Mouse (Mus musculus): ENCODE data around the gene Traf3ip2.

The Traf3ip2 gene

GRCm38 (mm10) chr10:39631627-39632026 is 18.9 kb downstream of the Traf3ip2 start:
- DNase-seq (ENCODE audit: low spot score in 2 of 2), result no peak

GRCm38 (mm10) chr10:39633379-39633778 is 20.6 kb downstream of the Traf3ip2 start:
- DNase-seq (ENCODE audit: low spot score in 2 of 2), result no peak

DNA sequence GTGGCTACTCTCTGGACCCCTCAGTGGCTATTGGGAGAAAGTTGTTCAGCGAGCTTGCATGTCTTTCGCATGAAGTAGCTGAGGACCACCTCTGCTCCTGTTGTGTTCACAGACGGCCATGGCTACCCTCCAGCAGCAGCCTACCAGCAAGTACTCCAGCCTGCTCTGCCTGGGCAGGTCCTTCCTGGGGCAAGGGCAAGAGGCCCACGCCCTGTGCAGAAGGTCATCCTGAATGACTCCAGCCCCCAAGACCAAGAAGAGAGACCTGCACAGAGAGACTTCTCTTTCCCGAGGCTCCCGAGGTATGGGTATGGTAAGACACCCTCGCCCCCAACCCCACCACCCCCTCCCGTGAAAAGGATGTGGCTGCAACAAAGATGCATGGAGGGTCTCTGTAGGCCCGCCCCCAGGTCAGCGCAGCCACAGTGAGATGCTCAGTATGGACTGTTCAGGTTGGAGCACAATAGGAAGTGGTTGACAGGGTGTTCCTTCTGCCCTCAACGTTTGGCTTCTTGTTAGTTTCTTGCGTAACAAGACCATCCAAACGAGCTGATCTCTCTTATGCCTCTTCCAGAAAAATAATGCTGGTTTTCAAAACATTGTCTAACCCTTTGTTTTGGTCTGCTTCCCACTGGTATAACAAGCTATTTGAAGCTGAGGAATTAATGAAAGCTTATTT is 21.8 kb downstream of the Traf3ip2 start:
- DNase-seq (ENCODE audit: low spot score in 2 of 2), result no peak

- no peak for DNase-seq (ENCODE audit: low spot score in 2 of 2)
Measured at GRCm38 (mm10) chr10:39638862-39639261, 26.1 kb downstream of the Traf3ip2 start.

DNA sequence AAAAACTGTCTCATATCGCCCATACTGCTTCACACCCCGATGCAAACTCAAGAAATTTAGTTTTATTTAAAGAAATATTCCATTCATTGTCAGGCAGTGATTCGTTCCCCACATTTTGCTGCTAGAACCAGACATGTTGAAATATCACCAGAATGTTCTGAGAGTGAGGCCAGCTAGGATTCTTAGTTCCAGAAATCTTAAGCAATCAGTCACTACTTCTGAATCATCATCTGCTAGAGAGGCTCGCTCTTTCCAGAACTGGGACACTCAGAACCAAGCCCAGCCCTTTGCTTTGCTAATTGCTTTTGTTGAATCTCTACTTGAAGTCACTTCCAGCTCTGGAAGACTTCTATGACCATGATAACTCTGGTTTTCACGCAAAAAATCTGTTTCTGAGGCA is 27.0 kb downstream of the Traf3ip2 start:
- no peak for DNase-seq (ENCODE audit: low spot score in 2 of 2)

GRCm38 (mm10) chr10:39640817-39641226 is 28.1 kb downstream of the Traf3ip2 start:
- no peak for DNase-seq (ENCODE audit: low spot score in 2 of 2)

DNA sequence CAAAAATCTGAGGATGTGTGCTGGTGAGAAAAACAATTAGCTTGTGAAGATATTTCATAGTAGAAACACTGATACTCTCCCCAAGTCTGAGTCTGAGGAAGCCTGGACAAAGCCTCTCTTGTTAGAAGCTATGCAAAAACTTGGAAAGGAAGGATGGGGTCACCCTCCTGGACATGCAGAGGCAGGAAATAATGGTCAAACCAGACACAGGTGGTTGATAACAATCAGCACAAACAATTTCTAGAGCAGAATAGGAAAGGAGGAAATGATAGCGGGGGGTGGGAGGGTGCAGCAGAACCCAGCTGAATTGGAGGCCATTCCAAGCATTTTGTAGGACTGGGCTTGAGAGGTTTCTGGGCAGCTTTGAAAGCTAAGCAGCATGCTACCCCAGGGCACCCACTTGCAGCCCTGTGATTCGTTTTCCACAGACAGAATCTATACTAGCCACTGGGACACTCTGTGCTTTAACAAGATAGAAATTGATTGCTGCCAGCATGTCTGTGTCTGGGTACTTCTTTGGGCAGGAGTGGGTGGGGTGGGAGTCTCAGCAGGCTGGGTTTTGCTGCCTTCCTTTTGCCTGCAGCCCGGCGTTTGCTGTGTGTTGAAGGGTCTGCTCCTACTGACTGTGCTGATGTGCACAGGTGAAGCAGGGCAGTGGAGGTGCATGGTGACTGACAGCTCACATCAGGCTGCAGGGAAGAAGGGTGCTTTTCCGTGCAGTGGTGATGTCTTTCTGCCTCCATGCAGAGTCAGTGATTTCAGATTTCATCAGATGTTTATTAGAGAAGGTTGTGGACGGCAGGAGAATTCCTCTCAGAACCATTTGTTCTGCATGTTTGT is 33.3 kb downstream of the Traf3ip2 start:
- DNase-seq (ENCODE audit: low spot score in 2 of 2), result no peak

DNA sequence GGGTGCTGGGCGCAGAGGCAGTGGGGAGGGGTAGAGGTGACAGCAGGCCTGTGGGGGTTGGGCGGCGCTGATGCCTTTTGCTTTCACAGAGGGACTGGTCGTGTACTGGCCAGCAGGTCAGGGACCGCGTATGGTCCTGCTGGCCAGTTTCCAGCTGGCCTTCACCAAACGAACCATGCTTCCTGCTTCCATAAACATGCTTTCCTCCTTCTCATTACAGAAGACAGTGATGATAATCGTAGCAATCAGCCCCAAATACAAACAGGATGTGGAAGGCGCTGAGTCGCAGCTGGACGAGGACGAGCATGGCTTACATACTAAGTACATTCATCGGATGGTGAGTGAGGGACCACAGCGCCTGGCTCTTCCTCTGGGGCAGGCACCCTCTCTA is 33.9 kb downstream of the Traf3ip2 start:
- no peak for DNase-seq (ENCODE audit: low spot score in 2 of 2)

DNA sequence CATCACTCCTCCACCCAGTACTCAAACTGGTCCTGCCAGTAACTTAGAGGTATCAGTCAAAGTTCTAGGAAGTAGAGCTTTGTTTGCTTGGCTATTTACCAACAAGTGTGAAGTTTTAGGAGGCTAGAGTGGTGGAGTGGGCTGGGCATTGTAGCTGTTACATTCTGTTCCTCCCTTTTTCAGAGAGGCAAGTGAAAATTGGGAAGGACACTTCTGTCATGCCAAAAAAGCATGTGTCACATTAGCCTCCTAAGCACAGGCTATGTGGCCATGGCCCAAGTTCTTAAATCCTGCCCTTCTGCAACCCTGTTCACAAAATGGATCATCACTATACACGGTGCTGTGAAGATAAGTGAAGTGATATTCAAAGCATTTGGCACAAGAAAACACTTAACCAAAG is 34.4 kb downstream of the Traf3ip2 start:
- DNase-seq (ENCODE audit: low spot score in 2 of 2), result no peak

DNA sequence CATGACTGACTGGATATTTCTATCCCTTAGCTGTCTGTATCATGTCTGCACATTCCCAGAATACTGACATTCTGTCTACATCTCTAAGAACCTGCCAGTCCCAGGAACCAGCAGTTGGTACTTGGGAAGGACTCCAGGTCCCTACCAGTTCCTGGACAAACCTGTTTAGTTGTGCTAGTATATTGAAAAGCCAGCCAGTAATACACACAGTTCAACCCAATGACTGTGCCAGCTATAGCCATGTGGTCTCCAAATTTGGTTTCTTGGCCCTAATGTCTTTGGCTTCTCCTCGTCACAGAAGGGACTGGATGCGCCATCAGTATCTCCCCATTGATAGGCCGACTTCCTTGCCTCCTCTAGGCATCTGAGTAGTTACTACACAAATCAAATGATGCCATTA is 35.5 kb downstream of the Traf3ip2 start:
- no peak for DNase-seq (ENCODE audit: low spot score in 2 of 2)

- no peak for DNase-seq (ENCODE audit: low spot score in 2 of 2)
Measured at GRCm38 (mm10) chr10:39649550-39649949, 36.8 kb downstream of the Traf3ip2 start.

- DNase-seq (ENCODE audit: low spot score in 2 of 2), result no peak
Measured at GRCm38 (mm10) chr10:39650316-39650715, 37.6 kb downstream of the Traf3ip2 start.

DNA sequence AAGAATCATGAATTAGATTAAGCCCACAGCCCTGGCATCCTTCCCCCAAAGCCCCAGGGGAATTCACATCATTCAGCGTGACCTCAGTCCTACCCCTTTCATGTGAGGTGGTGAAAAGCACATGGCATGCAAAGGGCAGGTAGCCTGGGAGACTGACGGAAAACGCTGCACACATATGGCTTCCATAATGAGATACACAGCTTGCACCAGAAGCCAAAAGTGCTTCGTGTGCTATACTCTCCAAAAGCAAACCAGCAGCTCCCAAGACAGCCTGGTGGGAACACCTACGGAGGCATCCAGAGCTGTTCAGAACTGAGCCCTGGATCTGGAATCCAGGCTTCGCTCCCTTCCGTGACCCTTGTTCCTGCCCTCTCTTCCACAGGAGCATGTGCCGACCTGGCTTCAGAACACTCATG is 41.3 kb downstream of the Traf3ip2 start:
- DNase-seq (ENCODE audit: low spot score in 2 of 2), result no peak

- no peak for DNase-seq (ENCODE audit: low spot score in 2 of 2)
Measured at GRCm38 (mm10) chr10:39658901-39659410, 46.2 kb downstream of the Traf3ip2 start.

- no peak for DNase-seq (ENCODE audit: low spot score in 2 of 2)
Measured at GRCm38 (mm10) chr10:39659411-39660268, 46.9 kb downstream of the Traf3ip2 start.

DNA sequence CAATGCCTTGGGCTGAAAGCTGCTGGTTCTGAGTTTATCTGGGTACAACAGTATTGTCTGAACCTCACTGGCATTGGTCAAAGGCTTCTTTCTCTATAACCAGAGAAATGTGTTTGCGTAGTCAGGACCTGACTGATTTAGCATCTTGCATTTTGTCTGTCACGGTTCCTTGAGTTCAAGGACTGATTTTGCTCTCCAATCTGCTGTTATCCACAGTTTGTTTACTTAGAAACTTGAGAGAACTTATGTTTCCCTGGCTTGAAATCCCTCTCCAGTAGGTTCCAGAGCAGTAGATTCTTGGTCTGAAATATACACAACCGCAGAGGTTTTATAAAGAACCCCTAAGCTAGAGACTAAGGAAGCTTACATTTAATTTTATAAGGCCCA is 47.5 kb downstream of the Traf3ip2 start:
- no peak for DNase-seq (ENCODE audit: low spot score in 2 of 2)

DNA sequence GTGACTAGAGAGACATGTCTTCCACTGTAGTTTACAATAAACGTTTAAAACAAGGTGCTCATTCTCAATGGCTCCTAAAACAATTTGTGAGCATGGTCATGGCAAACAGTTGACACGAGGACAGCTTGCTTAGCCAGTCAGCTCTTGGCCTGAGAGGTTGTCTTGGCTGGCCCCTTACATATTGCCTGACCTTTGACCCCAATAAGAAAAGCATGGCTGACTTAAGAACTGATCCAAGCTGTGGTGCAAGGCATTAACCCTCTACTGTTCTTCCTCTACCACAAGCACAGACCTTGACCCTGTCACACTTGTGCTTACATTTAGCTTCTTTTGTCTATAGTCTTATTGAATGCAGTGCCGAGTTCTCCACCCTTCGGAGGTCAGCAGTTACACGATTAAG is 48.0 kb downstream of the Traf3ip2 start:
- DNase-seq (ENCODE audit: low spot score in 2 of 2), result no peak

- DNase-seq (ENCODE audit: low spot score in 2 of 2), result no peak
Measured at GRCm38 (mm10) chr10:39665071-39665502, 52.4 kb downstream of the Traf3ip2 start.

DNA sequence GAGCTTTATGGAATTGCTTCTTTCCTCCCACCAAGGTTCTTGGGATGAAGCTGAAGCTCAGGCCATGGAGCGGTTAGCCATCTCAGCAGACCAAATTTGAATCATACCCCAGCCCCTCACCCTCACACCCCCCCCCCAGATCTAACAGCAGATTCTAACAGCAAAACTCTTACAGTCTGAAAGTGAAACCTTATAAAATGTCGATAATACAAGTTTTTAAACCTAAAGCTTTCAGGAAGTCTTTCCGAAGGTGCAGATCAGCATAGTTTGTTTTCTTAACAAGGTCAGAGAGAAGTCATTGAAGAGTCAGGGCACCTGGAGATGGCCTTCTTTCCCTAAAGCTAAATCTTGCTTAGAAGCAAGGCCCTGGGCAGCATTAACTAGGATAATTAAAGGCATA is 53.3 kb downstream of the Traf3ip2 start:
- no peak for DNase-seq (ENCODE audit: low spot score in 2 of 2)

- DNase-seq (ENCODE audit: low spot score in 2 of 2), result no peak
Measured at GRCm38 (mm10) chr10:39671451-39671850, 58.7 kb downstream of the Traf3ip2 start.

- DNase-seq (ENCODE audit: low spot score in 2 of 2), result peak in 1 of 2 experiments; percentile 47
Measured at GRCm38 (mm10) chr10:39672547-39673051, 59.9 kb downstream of the Traf3ip2 start.

DNA sequence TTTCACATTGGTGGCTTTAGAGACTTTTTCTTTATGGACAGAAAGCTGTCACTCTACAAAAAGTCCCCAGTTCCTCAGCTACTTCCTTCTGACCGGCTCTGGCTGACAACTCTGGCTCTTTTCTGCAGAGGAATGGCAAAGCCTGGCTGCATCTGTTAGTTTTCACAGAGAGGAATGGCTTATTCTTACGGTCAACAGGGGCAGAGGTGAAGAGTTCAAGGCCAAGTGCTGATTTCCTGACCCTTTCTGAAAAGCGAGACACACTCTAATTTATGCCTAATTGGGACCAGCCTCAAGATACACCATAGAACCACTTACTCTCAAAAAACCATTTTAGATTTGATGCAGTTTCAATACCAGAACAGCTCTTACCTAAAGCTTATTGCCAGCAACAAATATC is 61.4 kb downstream of the Traf3ip2 start:
- DNase-seq (ENCODE audit: low spot score in 2 of 2), result no peak
